Mouse (Mus musculus) G1E (cell line): ENCODE measurements at regions not wholly inside any gene's neighbourhood (a gene's known extent, or its start where the extent isn't known, plus 50 kb on each side); places are given as distances from the start of the nearest gene placed in this dataset.

ENCODE experiments used
- ATAC-seq: 2 replicates; pipeline ENCODE4 v1.8.0; 2016; ENCODE audit warnings: mild to moderate bottlenecking; ENCODE audit not compliant: insufficient number of reproducible peaks, poor library complexity, low FRiP score, severe bottlenecking; ENCODE audit errors: extremely low read depth
- DNase-seq: peaks from one replicate; pipeline ENCODE4 v3.0.0; 2012; ENCODE audit warnings: low spot score
- H3K27me3 ChIP-seq: 2 replicates; pipeline ENCODE4 v1.6.1; 2012; ENCODE audit warnings: mild to moderate bottlenecking, low read length, inconsistent platforms; ENCODE audit not compliant: insufficient read depth
- H3K36me3 ChIP-seq: replicated peaks from 2 replicates; pipeline ENCODE3; 2012; ENCODE audit warnings: mild to moderate bottlenecking, inconsistent platforms
- H3K4me1 ChIP-seq: 2 replicates; pipeline ENCODE4 v1.6.1; 2012; ENCODE audit warnings: low read depth, low read length, inconsistent platforms, mixed read lengths; ENCODE audit not compliant: insufficient read depth
- H3K4me3 ChIP-seq: 2 replicates; pipeline ENCODE4 v1.5.1; 2012; ENCODE audit warnings: low read depth, mild to moderate bottlenecking, inconsistent platforms, low read length, moderate library complexity, mixed read lengths
- H3K9me3 ChIP-seq: replicated peaks from 2 replicates; pipeline ENCODE4 v1.6.1; 2012; ENCODE audit warnings: inconsistent platforms
- CTCF ChIP-seq: IDR thresholded peaks from 2 replicates; pipeline ENCODE4 v1.5.1; 2012; ENCODE audit warnings: low read depth, low read length, inconsistent platforms, mixed read lengths
- GATA1 ChIP-seq: IDR thresholded peaks from 2 replicates; pipeline ENCODE4 v1.6.1; 2012; ENCODE audit warnings: borderline replicate concordance, low read length, inconsistent platforms, mixed read lengths
- GATA2 ChIP-seq: IDR thresholded peaks from 2 replicates; pipeline ENCODE4 v1.6.1; 2012; ENCODE audit warnings: low read depth, low read length, inconsistent platforms, borderline replicate concordance
- POLR2AphosphoS5 ChIP-seq: IDR thresholded peaks from 2 replicates; pipeline ENCODE4 v1.6.1; 2012; ENCODE audit warnings: low read depth, low read length, inconsistent platforms; ENCODE audit not compliant: insufficient replicate concordance
- TAL1 ChIP-seq: conservative IDR thresholded peaks from 2 replicates; pipeline ENCODE4 v1.6.1; 2012; ENCODE audit warnings: low read depth, low read length, inconsistent platforms, mixed read lengths

DNA sequence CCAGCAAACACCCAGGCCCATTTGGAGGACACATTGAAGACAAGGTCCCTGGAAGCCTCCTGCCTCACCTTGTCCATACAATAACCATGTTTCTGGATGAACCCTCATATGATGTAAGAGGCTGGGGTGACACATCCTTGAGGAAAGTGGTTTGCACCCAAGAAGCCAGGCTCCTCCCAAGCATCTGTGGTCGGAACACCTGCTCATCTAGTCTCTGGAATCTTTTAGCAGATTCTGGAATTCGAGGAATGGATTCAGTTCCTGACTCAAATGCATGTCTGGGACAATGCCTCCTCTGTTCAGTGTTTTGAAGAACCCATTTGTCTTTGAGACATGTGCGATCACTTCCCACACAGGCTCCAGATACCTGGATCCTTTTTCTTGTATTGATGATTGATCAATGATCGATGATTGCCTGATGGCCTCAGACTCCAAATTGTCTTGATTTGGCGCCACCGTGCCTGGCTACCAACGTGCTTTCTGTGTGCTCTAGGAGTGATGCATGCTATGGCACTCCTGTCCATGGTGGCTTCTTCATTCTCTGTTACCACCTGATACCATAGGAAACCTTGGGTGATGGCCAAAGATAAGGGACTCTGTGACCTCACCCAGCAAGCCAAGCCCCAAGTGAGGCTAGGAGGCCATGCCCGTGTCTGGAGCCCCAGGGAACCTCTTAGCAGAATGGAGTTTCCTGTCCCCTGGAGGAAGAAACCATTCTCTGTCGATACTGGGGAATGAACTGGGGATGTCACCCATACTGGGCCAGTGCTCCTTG is 126.7 kb downstream of the Mn1 start:
- ATAC-seq, result no peak
- Histone ChIP-seq H3K27me3 (no peaks in the 10 kb centered on the region), H3K4me3 (no peak overlapping the region), H3K9me3 (peaks cover 87% of the 10 kb centered on the region), H3K36me3 (no peaks in the 10 kb centered on the region), H3K4me1 (no peaks in the 10 kb centered on the region)
- TF ChIP-seq CTCF, result no peak
- no peak for TF ChIP-seq TAL1
- no peak for TF ChIP-seq GATA2
- TF ChIP-seq GATA1, result no peak
- TF ChIP-seq POLR2AphosphoS5, result no peak
- no peak for DNase-seq

- H3K4me1 ChIP-seq, result no peaks in the 10 kb centered on the region
- no peak overlapping the region for H3K4me3 ChIP-seq
- H3K9me3 ChIP-seq, result peaks cover 91% of the 10 kb centered on the region
- H3K27me3 ChIP-seq, result no peaks in the 10 kb centered on the region
- ATAC-seq (no peak), DNase-seq (no peak)
- TF ChIP-seq GATA2 (no peak), TAL1 (no peak), POLR2AphosphoS5 (no peak), GATA1 (no peak)
- H3K36me3 ChIP-seq, result no peaks in the 10 kb centered on the region
Observed at GRCm38 (mm10) chr5:111553471-111554382, 136.6 kb downstream of the Mn1 start.

DNA sequence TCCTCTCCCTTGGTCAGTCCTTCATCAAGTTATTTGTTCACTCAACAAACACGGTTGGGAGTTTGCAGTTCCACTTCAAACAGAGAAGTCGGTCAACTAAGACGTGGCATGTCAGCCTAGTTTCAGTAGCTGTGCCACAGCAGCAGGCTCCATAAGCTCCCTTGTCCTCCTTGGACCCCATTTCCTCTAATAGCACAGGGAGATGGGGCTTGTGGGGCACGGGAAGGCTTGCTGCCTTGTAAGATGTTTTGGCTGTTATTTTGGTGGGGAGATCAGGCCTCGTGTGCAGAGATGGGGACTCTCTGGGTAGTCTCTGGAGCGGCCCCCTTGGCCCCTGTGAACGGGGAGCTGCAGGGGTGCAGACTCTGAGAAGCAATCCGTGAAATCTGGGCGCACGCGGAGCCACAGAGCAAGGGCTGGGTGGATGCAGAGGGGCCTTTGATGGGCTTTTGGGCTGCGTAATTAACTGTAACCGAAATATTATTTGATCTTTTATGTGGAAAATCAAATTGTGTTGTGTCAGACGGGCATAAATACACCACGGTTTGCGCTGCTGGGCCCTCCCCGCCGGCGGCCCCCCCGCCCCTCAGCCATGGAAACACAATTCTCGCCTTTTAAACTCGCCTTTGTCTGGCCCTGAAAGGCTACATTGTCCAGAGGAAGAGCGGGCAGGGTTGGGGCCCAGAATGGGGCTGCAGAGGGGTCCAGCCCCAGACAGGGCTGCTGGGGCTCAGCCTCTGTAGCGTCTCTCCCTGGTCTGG is 137.6 kb downstream of the Mn1 start:
- Histone ChIP-seq H3K4me3 (no peak overlapping the region), H3K36me3 (no peaks in the 10 kb centered on the region), H3K4me1 (no peaks in the 10 kb centered on the region), H3K9me3 (peaks cover 83% of the 10 kb centered on the region), H3K27me3 (no peaks in the 10 kb centered on the region)
- no peak for ATAC-seq
- TF ChIP-seq TAL1 (no peak), GATA2 (no peak), CTCF (no peak)
- DNase-seq, result no peak

- Histone ChIP-seq H3K36me3 (no peaks in the 10 kb centered on the region), H3K4me1 (no peaks in the 10 kb centered on the region), H3K4me3 (no peak overlapping the region), H3K9me3 (peaks cover 82% of the 10 kb centered on the region), H3K27me3 (no peaks in the 10 kb centered on the region)
- no peak for TF ChIP-seq POLR2AphosphoS5
- TF ChIP-seq GATA2, result no peak
- TF ChIP-seq TAL1, result no peak
- no peak for TF ChIP-seq GATA1
- no peak for TF ChIP-seq CTCF
- ATAC-seq, result no peak
- DNase-seq, result no peak
Observed at GRCm38 (mm10) chr5:111555312-111555957, 138.3 kb downstream of the Mn1 start.

DNA sequence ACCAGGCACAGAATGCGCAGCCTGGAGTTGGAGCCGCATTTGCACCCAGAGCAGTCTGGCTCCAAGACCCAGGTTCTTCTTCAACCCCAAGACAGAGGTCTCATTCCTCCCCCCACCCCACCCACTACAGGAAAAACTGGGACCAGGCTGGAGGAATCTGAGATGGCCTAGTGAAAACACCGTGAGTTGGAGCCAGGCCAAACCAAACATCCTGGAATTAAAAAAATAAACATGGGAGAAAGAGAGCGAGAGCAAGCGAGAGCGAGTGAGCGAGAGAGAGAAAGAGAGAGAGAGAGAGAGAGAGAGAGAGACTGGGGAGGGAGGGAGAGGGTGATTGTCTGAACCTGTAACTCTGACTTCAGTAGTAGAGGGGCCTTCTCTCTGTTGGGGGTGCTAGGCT is 138.8 kb downstream of the Mn1 start:
- Histone ChIP-seq H3K4me1 (no peaks in the 10 kb centered on the region), H3K9me3 (peaks cover 84% of the 10 kb centered on the region), H3K36me3 (no peaks in the 10 kb centered on the region), H3K27me3 (no peaks in the 10 kb centered on the region), H3K4me3 (no peak overlapping the region)
- no peak for DNase-seq
- no peak for ATAC-seq
- no peak for TF ChIP-seq TAL1

DNA sequence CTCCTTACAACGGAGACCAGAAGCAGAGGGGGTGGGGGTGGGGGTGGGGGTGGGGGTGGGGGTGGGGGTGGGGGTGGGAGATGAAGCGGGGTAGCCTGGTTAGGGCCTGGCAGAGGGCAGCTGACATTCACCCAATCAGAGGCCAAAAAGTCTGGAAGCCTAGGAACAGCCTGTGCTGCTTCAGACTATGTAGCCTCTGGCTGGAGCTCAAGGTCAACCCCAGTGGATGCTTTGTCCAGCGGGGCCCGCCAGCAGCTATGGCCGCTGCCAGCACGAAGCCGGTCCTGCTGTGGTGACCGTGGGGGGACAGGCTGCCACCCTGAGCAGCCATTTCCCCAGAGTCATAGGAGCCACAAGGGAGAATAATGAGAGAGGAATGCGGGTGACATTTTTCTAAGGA is 143.3 kb downstream of the Mn1 start:
- Histone ChIP-seq H3K36me3 (no peaks in the 10 kb centered on the region), H3K9me3 (peaks cover 80% of the 10 kb centered on the region), H3K4me1 (no peaks in the 10 kb centered on the region), H3K4me3 (no peak overlapping the region), H3K27me3 (no peaks in the 10 kb centered on the region)
- ATAC-seq, result no peak
- TF ChIP-seq POLR2AphosphoS5 (no peak), CTCF (no peak), GATA2 (no peak), TAL1 (no peak), GATA1 (no peak)
- no peak for DNase-seq
